Mouse (Mus musculus) liver, adult (tissue): Measurements from ENCODE around the gene Iars2.

Experiments
- GATA4 ChIP-seq: IDR thresholded peaks from 2 replicates; pipeline ENCODE4 v1.6.1; 2014; ENCODE audit warnings: mild to moderate bottlenecking, low read length; ENCODE audit not compliant: insufficient replicate concordance

The Iars2 gene

GRCm38 (mm10) chr1:185328721-185329610 is at the start of gene Iars2:
Gene Iars2 (minus strand): TSS chr1:185329396.
- peak; percentile 8; the same call in 1 of the 2 replicates for TF ChIP-seq GATA4

DNA sequence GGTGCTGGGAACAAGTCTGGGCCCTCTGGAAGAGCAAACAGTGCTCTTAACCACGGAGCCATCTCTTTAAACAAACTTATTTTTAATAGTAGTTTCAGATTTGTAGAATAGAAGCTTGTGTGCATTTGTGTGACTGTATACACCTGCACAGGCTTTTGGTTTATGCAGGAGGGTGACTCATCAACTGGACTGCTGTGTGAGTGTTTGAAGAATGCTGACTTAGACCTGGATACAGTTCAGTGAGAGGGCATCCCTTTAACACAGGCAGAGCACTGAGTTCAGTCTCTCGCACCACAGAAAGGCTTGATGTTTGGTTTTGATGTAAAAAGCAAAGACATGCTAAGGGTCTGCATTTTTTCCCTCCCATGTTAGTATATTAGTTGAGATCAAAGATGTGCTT is 48.2 kb upstream of the Iars2 start:
- no peak for TF ChIP-seq GATA4

DNA sequence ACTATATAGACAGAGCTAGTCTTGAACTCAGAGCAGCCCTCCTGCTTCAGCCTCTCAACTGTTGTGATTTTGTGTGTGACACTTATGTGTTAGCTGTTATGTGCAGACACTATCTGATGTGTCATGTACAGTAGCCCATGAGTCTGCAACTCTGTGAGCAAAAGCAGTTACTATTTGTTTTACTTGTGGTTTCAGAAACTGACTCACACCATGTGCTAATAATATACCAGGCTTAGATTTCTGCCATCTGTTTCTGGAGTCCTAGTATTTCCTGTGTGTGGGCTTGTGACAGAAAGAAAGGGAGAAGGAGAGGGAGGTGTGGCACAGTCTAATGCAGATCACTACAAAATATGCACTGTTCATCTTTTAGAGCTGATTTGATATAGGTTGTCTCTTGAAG is 47.2 kb upstream of the Iars2 start:
- TF ChIP-seq GATA4: no peak

DNA sequence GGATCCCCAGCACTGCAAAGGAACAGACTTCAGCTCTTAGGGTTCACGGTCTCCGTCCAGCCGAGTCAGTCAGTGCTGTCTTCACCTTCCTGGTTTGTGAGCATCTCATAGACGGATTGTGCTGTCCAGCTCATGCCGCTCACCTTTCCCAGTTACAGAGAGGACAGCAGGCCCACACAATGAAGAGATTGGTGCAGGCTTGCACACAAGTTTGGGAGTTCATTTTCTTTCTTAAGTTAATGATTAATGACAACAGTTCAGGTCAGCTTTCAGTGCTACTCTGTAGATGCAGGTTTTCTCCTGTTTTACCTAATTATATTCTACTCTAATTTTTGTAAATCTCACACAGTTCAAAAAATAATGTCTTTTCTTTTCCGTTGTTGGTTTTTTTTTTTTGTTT is 40.8 kb upstream of the Iars2 start:
- no peak for TF ChIP-seq GATA4

DNA sequence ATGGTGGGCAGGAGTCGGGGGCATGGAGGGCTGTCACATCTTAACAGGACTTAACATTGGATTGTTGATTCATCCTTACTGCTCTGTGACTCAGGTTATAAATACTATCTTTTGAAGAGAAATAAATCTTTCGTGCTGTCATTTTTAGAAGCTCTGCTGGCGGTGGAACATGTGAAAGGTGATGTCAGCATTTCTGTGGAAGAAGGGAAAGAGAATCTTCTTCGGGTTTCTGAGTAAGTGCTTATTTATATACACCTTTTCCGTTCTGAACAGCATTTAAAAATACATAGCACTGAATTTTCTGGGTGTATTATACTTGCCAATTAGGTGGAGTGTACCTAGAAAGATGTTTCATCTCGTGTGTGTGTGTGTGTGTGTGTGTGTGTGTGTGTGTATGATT is 38.2 kb upstream of the Iars2 start:
- TF ChIP-seq GATA4: no peak

DNA sequence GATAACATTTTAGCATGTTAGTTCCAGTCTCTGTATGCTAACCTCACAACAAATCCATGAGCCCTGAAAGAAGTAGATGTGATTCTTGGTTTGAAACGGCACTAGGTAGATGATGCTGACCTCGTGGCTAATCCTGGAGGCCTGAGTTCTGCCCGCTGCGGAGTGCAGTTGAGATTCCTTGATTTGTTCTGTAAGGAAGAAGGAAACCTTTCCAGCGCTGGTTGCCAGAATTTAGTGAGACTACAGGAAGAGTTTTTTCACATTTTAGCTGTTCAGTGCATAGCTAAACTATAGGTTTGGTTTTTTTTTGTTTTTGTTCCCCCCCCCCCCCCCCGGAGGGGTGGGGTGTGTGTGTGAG is 35.0 kb upstream of the Iars2 start:
- no peak for TF ChIP-seq GATA4

- TF ChIP-seq GATA4: no peak
Measured at GRCm38 (mm10) chr1:185363526-185364182, 34.5 kb upstream of the Iars2 start.

DNA sequence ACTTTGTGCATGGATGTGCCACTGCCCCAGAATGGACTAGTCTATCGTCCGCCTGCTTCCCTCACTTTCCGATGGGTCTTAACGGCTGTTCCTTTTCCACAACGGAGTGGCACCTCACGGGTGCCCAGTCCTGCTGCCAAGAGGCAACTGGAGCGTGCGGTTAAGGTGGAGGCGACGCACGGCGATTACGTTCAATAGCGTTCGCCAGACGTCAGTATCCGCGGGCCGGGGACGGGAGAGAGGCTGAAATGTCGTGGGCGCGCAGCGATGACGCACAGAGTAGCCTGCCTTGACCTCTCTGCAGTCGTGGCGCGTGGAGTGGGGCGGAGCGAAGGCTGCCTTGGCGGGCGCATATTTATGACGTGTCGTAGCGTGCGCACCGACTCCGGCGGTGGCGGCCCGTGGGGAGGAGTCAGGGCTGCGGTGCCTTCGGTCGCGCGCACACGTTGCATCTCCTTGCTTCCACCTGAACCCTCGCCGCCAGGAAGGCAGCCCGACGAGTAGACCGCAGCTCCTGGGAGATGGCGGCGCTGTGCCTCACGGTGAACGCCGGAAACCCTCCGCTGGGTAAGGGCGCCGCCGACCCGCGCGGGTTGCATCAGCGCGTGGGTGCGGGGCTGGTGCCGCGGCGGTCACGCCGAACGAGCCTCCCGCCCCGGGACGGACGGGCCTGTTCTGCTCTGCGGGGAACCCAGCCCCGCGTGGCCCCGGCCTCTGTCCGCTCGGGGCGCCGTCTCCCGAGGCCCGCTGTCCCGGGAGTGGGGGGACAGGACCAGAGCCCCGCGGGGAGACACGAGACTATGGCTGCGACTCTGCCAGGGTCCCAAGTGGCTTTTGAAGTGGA is 33.7 kb upstream of the Iars2 start, which contains the start of gene Eprs:
Eprs (plus strand) TSS at position 368 of the 844 bp plus-strand sequence.
- TF ChIP-seq GATA4: peak; percentile 32; the same call in 1 of the 2 replicates

- TF ChIP-seq GATA4: no peak
Measured at GRCm38 (mm10) chr1:185358211-185358610, 29.0 kb upstream of the Iars2 start.

- no peak for TF ChIP-seq GATA4
Measured at GRCm38 (mm10) chr1:185356246-185356645, 27.1 kb upstream of the Iars2 start.

DNA sequence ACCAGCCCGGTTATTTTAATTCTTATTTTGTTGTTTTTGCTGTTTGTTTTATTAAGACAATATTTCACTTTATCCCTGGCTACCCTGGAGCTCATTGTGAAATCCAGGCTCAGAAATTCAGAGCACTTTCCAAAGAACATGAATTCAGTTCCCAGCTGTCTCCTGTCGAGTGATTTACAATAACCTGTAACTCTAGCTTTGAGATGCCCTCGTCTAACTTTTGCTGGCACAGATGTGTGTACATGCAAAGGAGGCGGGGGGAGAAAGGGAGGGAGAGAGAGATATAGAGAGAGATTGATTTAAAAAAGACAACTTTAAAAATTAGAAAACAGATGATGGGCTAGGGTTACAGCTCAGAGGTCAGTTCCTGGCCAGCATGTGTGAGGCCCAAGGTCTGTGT is 25.5 kb upstream of the Iars2 start:
- no peak for TF ChIP-seq GATA4

DNA sequence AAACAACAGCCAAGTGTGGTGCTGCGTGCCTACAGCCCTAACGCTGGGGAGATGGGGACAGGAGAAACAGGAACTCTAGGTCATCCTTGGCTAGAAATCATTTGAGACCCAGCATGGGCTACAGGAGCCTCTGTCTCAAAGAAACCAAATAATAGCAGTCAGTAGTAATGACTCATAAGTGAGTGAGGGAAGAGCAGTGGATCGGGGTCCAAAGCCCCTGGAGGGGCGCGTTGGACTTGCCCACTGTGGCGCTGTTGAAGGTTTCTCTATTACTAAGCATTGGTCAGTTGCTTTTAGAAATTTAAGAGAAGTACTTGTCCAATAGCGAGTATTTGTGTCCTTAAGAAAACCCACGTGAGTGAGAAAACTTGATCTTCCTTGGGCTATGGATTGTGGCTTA is 24.2 kb upstream of the Iars2 start:
- no peak for TF ChIP-seq GATA4

DNA sequence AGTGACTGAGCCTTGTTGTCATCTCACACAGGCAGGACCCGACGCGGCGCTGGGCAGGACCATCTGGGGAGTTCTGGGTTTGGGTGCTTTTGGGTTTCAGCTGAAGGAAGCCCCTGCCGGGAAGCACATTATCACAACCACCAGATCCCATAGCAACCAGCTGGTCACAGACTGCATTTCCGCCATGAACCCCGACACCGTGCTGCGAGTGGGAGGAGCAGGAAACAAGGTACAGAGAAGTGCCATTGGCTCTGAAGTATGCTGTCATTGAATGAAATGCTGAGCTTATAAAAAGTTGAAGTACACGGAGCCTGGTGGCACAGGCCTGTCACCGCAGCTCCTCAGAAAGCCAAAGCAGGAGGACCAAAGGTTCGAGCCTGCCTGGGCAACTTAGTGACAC is 23.0 kb upstream of the Iars2 start:
- no peak for TF ChIP-seq GATA4

- TF ChIP-seq GATA4: no peak
Measured at GRCm38 (mm10) chr1:185350611-185351010, 21.4 kb upstream of the Iars2 start.

GRCm38 (mm10) chr1:185349741-185350140 is 20.5 kb upstream of the Iars2 start:
- TF ChIP-seq GATA4: no peak

- TF ChIP-seq GATA4: no peak
Measured at GRCm38 (mm10) chr1:185346188-185346587, 17.0 kb upstream of the Iars2 start.

DNA sequence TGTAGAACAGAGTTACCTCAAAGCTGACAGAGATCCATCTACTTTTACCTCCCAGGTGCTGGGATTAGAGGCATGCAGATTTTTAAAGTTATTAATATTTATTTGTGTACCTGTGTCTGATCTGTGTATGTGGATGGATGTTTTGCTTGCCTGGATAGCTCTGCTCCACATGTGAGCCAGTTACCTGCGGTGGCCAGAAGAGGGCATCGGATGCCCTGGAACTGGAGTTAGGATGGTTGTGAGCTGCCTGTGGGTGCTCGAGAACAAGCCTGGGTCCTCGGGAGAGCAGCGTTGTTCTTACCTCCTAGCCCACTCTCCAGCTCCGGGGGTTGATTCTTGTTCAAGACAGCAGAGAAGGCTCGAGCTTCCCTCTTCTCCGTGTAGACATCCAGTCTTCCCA is 14.2 kb upstream of the Iars2 start:
- no peak for TF ChIP-seq GATA4
